Mouse (Mus musculus): ENCODE results near the gene Fcf1. TPM values are rescaled to one million over a fixed set of nuclear protein-coding genes. Genes with fewer than 3 reads are reported as not detected.

The Fcf1 gene
- polyA plus RNA-seq, 1 experiment, result 129 TPM

DNA sequence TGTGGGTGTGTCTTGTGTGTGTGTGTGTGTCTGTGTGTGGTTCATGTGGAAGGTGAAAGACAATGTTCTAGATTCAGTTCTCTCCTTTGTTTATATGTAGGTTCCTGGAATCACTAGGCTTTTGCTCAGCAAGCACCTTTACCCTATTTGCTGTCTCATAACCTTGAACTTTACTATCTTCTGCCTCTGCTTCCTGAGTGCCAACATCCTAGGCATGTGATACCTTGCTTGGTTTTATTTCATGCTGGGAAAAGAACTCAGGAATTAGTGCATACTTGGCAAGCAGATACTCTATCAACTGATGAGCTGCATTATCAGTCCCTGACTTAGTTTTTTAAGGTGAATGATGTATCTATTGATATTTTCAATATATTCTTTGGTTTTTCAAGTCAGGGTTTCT lies 36.3 kb downstream of the Fcf1 start:
- Histone ChIP-seq H3K79me2 (ENCODE audit: control insufficient read depth, insufficient read depth) (peaks cover 98% of the 10 kb centered on the region), H3K4me2 (ENCODE audit: low read depth) (no peak overlapping the region), H3K36me3 (ENCODE audit: control insufficient read depth, insufficient read depth) (peaks cover 29% of the 10 kb centered on the region), H3ac (ENCODE audit: control insufficient read depth, insufficient read length) (no peak overlapping the region), H3K4me3 (no peak overlapping the region), H3K27me3 (ENCODE audit: control insufficient read depth, insufficient read depth, insufficient read length) (no peaks in the 10 kb centered on the region)
- TF ChIP-seq TCF12 (IDR thresholded peaks at IDR 0.05; ENCODE audit: insufficient read depth, poor library complexity, severe bottlenecking), result no peak

DNA sequence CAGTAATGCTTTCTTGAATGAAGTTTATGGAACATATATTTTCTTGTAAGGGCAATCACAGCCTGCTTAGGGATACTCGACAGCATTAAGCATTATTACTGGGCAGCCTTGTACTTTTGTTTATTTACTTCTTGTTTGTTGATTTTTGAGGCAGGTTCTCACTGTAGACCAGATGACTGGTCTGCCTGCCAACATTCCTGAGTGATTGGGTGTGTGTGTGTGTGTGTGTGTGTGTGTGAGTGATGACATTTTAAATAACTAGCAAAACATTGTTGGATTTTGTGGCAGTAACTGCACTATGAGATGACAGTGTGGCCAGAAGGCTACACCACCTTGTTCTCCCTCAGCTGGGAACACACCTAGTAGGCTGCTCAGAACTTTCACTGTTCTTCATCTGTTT lies 39.1 kb downstream of the Fcf1 start:
- Histone ChIP-seq H3K27me3 (ENCODE audit: control insufficient read depth, insufficient read depth, insufficient read length) (no peaks in the 10 kb centered on the region), H3K79me2 (ENCODE audit: control insufficient read depth, insufficient read depth) (peaks cover 80% of the 10 kb centered on the region), H3K36me3 (ENCODE audit: control insufficient read depth, insufficient read depth) (peaks cover 28% of the 10 kb centered on the region), H3ac (ENCODE audit: control insufficient read depth, insufficient read length) (no peak overlapping the region), H3K4me3 (no peak overlapping the region), H3K4me2 (ENCODE audit: low read depth) (no peak overlapping the region)
- TF ChIP-seq CEBPB (IDR thresholded peaks at IDR 0.05; ENCODE audit: insufficient read depth, poor library complexity, severe bottlenecking) (no peak), MAX (IDR thresholded peaks at IDR 0.05; ENCODE audit: low read depth) (no peak), E2F4 (IDR thresholded peaks at IDR 0.05; ENCODE audit: insufficient read depth) (no peak), TCF3 (IDR thresholded peaks at IDR 0.05; ENCODE audit: insufficient read length, low read depth) (no peak), TCF12 (IDR thresholded peaks at IDR 0.05; ENCODE audit: insufficient read depth, poor library complexity, severe bottlenecking) (no peak), MYOG (IDR thresholded peaks at IDR 0.05; ENCODE audit: control insufficient read depth in 1 of 3, insufficient read depth in 1 of 3, insufficient read length in 2 of 3, low read depth in 2 of 3) (no peak), MYOD1 (IDR thresholded peaks at IDR 0.05; ENCODE audit: control insufficient read depth in 1 of 3, insufficient read length in 2 of 3, low read depth in 2 of 3) (no peak), POLR2AphosphoS2 (IDR thresholded peaks at IDR 0.05; ENCODE audit: insufficient read length, low read depth) (no peak), POLR2A (IDR thresholded peaks at IDR 0.05; ENCODE audit: insufficient read length, low read depth) (no peak), REST (IDR thresholded peaks at IDR 0.05; ENCODE audit: insufficient read depth, insufficient read length) (no peak)

DNA sequence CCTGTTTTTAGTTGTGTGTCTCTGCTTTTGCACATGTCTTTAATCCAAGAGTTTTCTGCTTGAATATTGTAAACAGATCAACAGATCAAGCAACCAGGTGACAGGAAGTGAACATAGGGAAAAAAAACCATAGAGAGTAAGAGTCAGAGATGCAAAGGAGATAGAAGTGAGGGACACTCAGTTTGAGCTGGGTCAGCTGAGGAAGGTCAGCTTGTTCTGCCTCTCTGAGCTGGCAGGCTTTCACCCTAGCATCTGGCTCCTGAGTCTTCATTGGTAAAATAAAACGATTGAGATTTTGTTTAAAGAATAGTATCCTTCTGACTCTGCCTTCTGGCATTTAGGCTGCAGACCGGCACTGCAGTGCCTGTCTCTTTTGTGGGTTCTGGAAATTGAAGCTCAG lies 39.8 kb downstream of the Fcf1 start:
- no peaks in the 10 kb centered on the region for H3K27me3 ChIP-seq (ENCODE audit: control insufficient read depth, insufficient read depth, insufficient read length)
- no peak overlapping the region for H3ac ChIP-seq (ENCODE audit: control insufficient read depth, insufficient read length)
- no peak for TF ChIP-seq TCF3 (IDR thresholded peaks at IDR 0.05; ENCODE audit: insufficient read length, low read depth)
- TF ChIP-seq MYOD1 (IDR thresholded peaks at IDR 0.05; ENCODE audit: control insufficient read depth in 1 of 3, insufficient read length in 2 of 3, low read depth in 2 of 3), result no peak
- TF ChIP-seq MAX (IDR thresholded peaks at IDR 0.05; ENCODE audit: low read depth), result no peak
- no peak for TF ChIP-seq MYOG (IDR thresholded peaks at IDR 0.05; ENCODE audit: control insufficient read depth in 1 of 3, insufficient read depth in 1 of 3, insufficient read length in 2 of 3, low read depth in 2 of 3)
- TF ChIP-seq CEBPB (IDR thresholded peaks at IDR 0.05; ENCODE audit: insufficient read depth, poor library complexity, severe bottlenecking), result no peak
- TF ChIP-seq USF1 (IDR thresholded peaks at IDR 0.05; ENCODE audit: low read depth), result no peak
- no peak for TF ChIP-seq E2F4 (IDR thresholded peaks at IDR 0.05; ENCODE audit: insufficient read depth)
- TF ChIP-seq POLR2A (IDR thresholded peaks at IDR 0.05; ENCODE audit: insufficient read length, low read depth), result no peak
- TF ChIP-seq POLR2AphosphoS2 (IDR thresholded peaks at IDR 0.05; ENCODE audit: insufficient read length, low read depth), result no peak
- no peak for TF ChIP-seq SRF (IDR thresholded peaks at IDR 0.05; ENCODE audit: control insufficient read depth, insufficient read length, low read depth)
- TF ChIP-seq REST (IDR thresholded peaks at IDR 0.05; ENCODE audit: insufficient read depth, insufficient read length), result no peak
- TF ChIP-seq TCF12 (IDR thresholded peaks at IDR 0.05; ENCODE audit: insufficient read depth, poor library complexity, severe bottlenecking), result no peak
- no peak overlapping the region for H3K4me3 ChIP-seq
- H3K79me2 ChIP-seq (ENCODE audit: control insufficient read depth, insufficient read depth), result peaks cover 72% of the 10 kb centered on the region
- no peak overlapping the region for H3K4me2 ChIP-seq (ENCODE audit: low read depth)
- peaks cover 28% of the 10 kb centered on the region for H3K36me3 ChIP-seq (ENCODE audit: control insufficient read depth, insufficient read depth)

DNA sequence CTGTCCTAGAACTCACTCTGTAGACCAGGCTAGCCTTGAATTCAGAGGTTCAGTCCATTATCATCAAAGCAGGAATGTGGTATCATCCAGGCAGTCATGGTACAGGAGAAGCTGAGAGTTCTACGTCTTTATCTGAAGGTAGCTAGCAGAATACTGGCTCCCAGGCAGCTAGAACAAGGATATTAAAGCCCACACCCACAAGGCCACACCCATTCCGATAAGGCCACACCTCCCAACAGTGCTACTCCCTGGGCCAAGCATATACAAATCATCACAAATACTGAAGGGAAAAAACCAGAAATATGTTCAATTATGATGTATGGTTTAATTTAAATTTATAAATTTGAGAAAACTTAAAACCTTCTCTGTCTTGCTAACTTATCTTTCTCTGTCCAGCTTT lies 41.5 kb downstream of the Fcf1 start:
- H3K4me3 ChIP-seq, result no peak overlapping the region
- H3K27me3 ChIP-seq (ENCODE audit: control insufficient read depth, insufficient read depth, insufficient read length), result no peaks in the 10 kb centered on the region
- H3K79me2 ChIP-seq (ENCODE audit: control insufficient read depth, insufficient read depth), result peaks cover 60% of the 10 kb centered on the region
- TF ChIP-seq REST (IDR thresholded peaks at IDR 0.05; ENCODE audit: insufficient read depth, insufficient read length) (no peak), MYOG (IDR thresholded peaks at IDR 0.05; ENCODE audit: control insufficient read depth in 1 of 3, insufficient read depth in 1 of 3, insufficient read length in 2 of 3, low read depth in 2 of 3) (no peak), TCF3 (IDR thresholded peaks at IDR 0.05; ENCODE audit: insufficient read length, low read depth) (no peak), E2F4 (IDR thresholded peaks at IDR 0.05; ENCODE audit: insufficient read depth) (no peak), CEBPB (IDR thresholded peaks at IDR 0.05; ENCODE audit: insufficient read depth, poor library complexity, severe bottlenecking) (no peak), MYOD1 (IDR thresholded peaks at IDR 0.05; ENCODE audit: control insufficient read depth in 1 of 3, insufficient read length in 2 of 3, low read depth in 2 of 3) (no peak), POLR2AphosphoS2 (IDR thresholded peaks at IDR 0.05; ENCODE audit: insufficient read length, low read depth) (no peak), POLR2A (IDR thresholded peaks at IDR 0.05; ENCODE audit: insufficient read length, low read depth) (no peak), SRF (IDR thresholded peaks at IDR 0.05; ENCODE audit: control insufficient read depth, insufficient read length, low read depth) (no peak), MAX (IDR thresholded peaks at IDR 0.05; ENCODE audit: low read depth) (no peak), USF1 (IDR thresholded peaks at IDR 0.05; ENCODE audit: low read depth) (no peak), TCF12 (IDR thresholded peaks at IDR 0.05; ENCODE audit: insufficient read depth, poor library complexity, severe bottlenecking) (no peak)
- no peak overlapping the region for H3K4me2 ChIP-seq (ENCODE audit: low read depth)
- peaks cover 39% of the 10 kb centered on the region for H3K36me3 ChIP-seq (ENCODE audit: control insufficient read depth, insufficient read depth)
- H3ac ChIP-seq (ENCODE audit: control insufficient read depth, insufficient read length), result no peak overlapping the region

DNA sequence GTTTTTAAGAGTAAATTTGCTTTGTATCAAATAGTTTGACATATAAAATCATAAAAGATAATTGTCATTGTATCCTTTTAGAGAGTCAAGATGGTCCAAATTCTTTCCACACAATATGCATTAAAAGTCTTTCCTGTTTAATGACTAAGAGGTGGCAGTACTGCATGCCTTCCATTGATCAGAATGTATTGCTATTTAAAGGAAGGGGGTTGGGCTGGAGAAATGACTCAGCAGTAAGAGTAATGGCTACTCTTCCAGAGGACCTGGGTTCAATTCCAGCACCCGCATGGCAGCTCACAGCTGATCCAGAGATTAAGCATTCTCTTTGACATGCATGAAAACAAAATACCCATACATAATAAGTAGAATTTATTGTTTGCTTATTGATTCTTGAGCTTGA lies 51.4 kb downstream of the Fcf1 start:
- Histone ChIP-seq H3K79me2 (ENCODE audit: control insufficient read depth, insufficient read depth) (peaks cover 82% of the 10 kb centered on the region), H3K27me3 (ENCODE audit: control insufficient read depth, insufficient read depth, insufficient read length) (no peaks in the 10 kb centered on the region), H3ac (ENCODE audit: control insufficient read depth, insufficient read length) (no peak overlapping the region), H3K4me3 (no peak overlapping the region), H3K36me3 (ENCODE audit: control insufficient read depth, insufficient read depth) (peaks cover 25% of the 10 kb centered on the region), H3K4me2 (ENCODE audit: low read depth) (no peak overlapping the region)
- no peak for TF ChIP-seq MYOD1 (IDR thresholded peaks at IDR 0.05; ENCODE audit: control insufficient read depth in 1 of 3, insufficient read length in 2 of 3, low read depth in 2 of 3)
- TF ChIP-seq POLR2A (IDR thresholded peaks at IDR 0.05; ENCODE audit: insufficient read length, low read depth), result no peak
- no peak for TF ChIP-seq TCF12 (IDR thresholded peaks at IDR 0.05; ENCODE audit: insufficient read depth, poor library complexity, severe bottlenecking)
- TF ChIP-seq MYOG (IDR thresholded peaks at IDR 0.05; ENCODE audit: control insufficient read depth in 1 of 3, insufficient read depth in 1 of 3, insufficient read length in 2 of 3, low read depth in 2 of 3), result no peak
- no peak for TF ChIP-seq CEBPB (IDR thresholded peaks at IDR 0.05; ENCODE audit: insufficient read depth, poor library complexity, severe bottlenecking)
- TF ChIP-seq POLR2AphosphoS2 (IDR thresholded peaks at IDR 0.05; ENCODE audit: insufficient read length, low read depth), result no peak
- TF ChIP-seq SRF (IDR thresholded peaks at IDR 0.05; ENCODE audit: control insufficient read depth, insufficient read length, low read depth), result no peak

Data from myocyte (in vitro differentiated cells).